Mouse (Mus musculus) heart, adult 2 months (tissue): Measurements from ENCODE around the gene Ksr2. TPM values are rescaled to one million over a fixed set of nuclear protein-coding genes. Genes with fewer than 3 reads are reported as not detected.

Experiments
- DNase-seq, 2 experiments: peaks; one replicate each; pipeline ENCODE4 v3.0.0; 2021
- H3K27ac ChIP-seq: fragments of 200-600 bp; 2 replicates; pipeline ENCODE4 v1.8.1; 2022
- H3K27me3 ChIP-seq: fragments of 200-500 bp; 2 replicates; pipeline ENCODE4 v1.6.1; 2012; ENCODE audit warnings: mild to moderate bottlenecking, low read length, inconsistent platforms, mixed read lengths; ENCODE audit not compliant: control insufficient read depth, insufficient read depth
- H3K36me3 ChIP-seq: fragments of 200-500 bp; 2 replicates; pipeline ENCODE4 v1.6.1; 2012; ENCODE audit warnings: low read length, inconsistent platforms; ENCODE audit not compliant: control insufficient read depth, insufficient read depth
- H3K4me1 ChIP-seq: fragments of 200-500 bp; 2 replicates; pipeline ENCODE4 v1.6.1; 2011; ENCODE audit warnings: low read length; ENCODE audit not compliant: control insufficient read depth, insufficient read depth
- H3K4me3 ChIP-seq: fragments of 200-600 bp; 2 replicates; pipeline ENCODE4 v1.8.1; 2022
- H3K79me2 ChIP-seq: fragments of 200-500 bp; replicated peaks from 2 replicates; pipeline ENCODE4 v1.6.1; 2012; ENCODE audit warnings: mild to moderate bottlenecking, inconsistent platforms, low read length, moderate library complexity, mixed read lengths; ENCODE audit not compliant: control insufficient read depth, insufficient read depth
- H3K9ac ChIP-seq: fragments of 200-500 bp; 2 replicates; pipeline ENCODE4 v1.6.1; 2012; ENCODE audit warnings: low read depth, mild to moderate bottlenecking, control low read depth, inconsistent platforms, low read length, mixed read lengths
- CTCF ChIP-seq: fragments of 200-600 bp; IDR thresholded peaks from 2 replicates; pipeline ENCODE4 v1.8.1; 2022; ENCODE audit warnings: antibody characterized with exemption, mild to moderate bottlenecking, moderate library complexity
- EP300 ChIP-seq: fragments of 200-500 bp; IDR thresholded peaks from 2 replicates; pipeline ENCODE4 v1.6.1; 2011; ENCODE audit warnings: low read depth, low read length, control low read depth; ENCODE audit not compliant: insufficient read depth
- POLR2A ChIP-seq: fragments of 200-500 bp; IDR thresholded peaks from 2 replicates; pipeline ENCODE4 v1.6.1; 2011; ENCODE audit warnings: mild to moderate bottlenecking, low read depth, low read length, control low read depth; ENCODE audit not compliant: insufficient read depth
- WGBS: fragments of 180-500 bp; shearing (Covaris S2); methylation state at CpG from one replicate; pipeline ENCODE4 v1.1.7; 2018; 5-methylcytosine and 5-hydroxymethylcytosine counted together
- intact Hi-C: fragments of 180-260 bp; cut with DNase I; formaldehyde crosslinking; loops from one replicate; pipeline ENCODE4 v1.15.1; 2025
- polyA plus RNA-seq: library from polyadenylated mRNA; depleted of rRNA; stranded (reverse); fragments of >200 nt; gene quantifications from 2 replicates; pipeline ENCODE4 v1.2.3, GENCODE M21; 2012
- total RNA-seq, 2 experiments: library from RNA; stranded (reverse); gene quantifications; 2 replicates each; pipeline ENCODE4 v1.2.3; 2021

Ksr2 gene
- total and polyA plus RNA-seq, 3 experiments: 0.02 to 0.05 TPM; not detected in 1

DNA sequence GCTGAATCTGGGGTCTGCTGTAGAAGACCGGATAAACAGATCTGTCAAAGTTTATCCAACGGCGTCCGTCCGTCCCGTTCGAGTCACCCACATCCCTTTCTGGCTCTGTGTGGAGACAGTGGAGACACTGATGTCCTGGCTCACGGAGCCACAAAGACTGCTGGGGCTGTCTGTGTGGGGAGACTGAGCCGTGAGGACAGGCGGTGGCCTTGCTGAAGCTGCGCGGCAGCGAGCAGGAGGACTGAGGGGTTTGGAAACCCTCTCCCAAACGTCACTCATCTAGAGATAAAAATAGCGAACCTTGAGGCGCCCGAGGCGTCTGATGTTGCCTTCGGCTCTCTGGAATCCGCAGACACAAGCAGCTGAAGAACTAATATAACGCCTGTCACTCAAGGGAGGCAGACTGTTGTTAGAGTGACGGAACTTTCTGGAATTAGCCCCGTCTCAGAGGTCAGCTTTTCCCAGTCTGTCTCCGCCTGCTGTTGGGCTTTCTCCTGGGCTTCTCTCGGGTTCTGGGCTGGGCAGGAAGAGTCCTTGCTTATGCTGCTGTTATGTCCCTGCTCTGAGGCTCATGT, 133.0 kb downstream of the Ksr2 start:
- no peaks in the 10 kb centered on the region for H3K27me3 ChIP-seq
- TF ChIP-seq POLR2A: no peak
- intact Hi-C loops: no loop called here
- H3K4me1 ChIP-seq: no peaks in the 10 kb centered on the region
- H3K9ac ChIP-seq: no peak overlapping the region
- no peak overlapping the region for H3K4me3 ChIP-seq
- no peaks in the 10 kb centered on the region for H3K36me3 ChIP-seq
- no peak for DNase-seq
- no peaks in the 10 kb centered on the region for H3K79me2 ChIP-seq
- H3K27ac ChIP-seq: no peak overlapping the region
- 45% methylated on average over 25 of the region's 25 CpGs for WGBS

DNA sequence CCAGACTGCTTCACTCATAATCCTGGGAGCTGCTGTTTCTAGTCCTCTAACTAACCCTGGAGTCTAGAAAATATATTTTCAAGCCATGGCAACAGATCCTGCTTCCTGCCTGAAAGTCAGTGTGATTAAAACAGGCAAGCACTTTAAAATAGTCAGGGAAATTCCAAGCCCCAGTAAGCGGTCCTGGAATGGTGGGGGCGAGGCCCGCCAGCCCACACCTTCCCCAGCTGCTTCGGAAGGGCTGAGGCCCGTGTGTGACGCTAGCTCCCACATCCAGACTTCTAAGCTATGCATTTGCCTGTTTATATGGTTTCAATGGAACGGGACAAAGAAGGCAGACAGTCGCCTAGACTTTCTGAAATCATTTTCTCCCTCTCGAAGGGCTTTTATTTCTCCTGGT, 137.2 kb downstream of the Ksr2 start:
- DNase-seq: no peak
- Histone ChIP-seq H3K9ac (no peak overlapping the region), H3K27me3 (no peaks in the 10 kb centered on the region), H3K4me3 (no peak overlapping the region), H3K79me2 (no peaks in the 10 kb centered on the region), H3K36me3 (no peaks in the 10 kb centered on the region), H3K4me1 (no peaks in the 10 kb centered on the region), H3K27ac (no peak overlapping the region)
- TF ChIP-seq POLR2A: no peak
- TF ChIP-seq EP300: no peak
- TF ChIP-seq CTCF: no peak
- intact Hi-C loops: no loop called here
- 45% methylated on average over 9 of the region's 9 CpGs for WGBS

DNA sequence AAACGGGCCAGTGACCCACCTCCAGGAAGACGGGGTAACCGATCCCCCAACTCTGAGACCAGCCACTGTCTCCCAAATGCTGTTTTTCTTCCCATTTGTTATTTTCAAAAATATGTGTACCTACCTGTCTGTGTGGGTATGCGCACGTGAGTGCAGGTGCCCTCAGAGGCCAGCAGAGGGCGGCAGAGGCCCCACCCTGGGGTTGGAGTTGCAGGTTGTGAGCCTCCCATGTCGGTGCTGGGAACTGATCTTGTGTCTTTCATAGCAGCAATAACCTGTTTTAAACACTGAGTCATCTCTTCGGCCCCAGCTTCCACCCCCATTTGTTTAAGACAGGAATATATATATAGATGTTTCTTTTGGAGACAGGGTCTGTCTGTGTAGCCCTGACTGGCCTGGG, 138.3 kb downstream of the Ksr2 start:
- DNase-seq: no peak
- WGBS: 90% methylated on average over 8 of the region's 8 CpGs
- intact Hi-C loops: no loop called here
- H3K27me3 ChIP-seq: no peaks in the 10 kb centered on the region
- TF ChIP-seq POLR2A (no peak), CTCF (no peak), EP300 (no peak)
- no peak overlapping the region for H3K4me3 ChIP-seq
- H3K79me2 ChIP-seq: no peaks in the 10 kb centered on the region
- H3K4me1 ChIP-seq: no peaks in the 10 kb centered on the region
- no peaks in the 10 kb centered on the region for H3K36me3 ChIP-seq
- no peak overlapping the region for H3K9ac ChIP-seq
- no peak overlapping the region for H3K27ac ChIP-seq

DNA sequence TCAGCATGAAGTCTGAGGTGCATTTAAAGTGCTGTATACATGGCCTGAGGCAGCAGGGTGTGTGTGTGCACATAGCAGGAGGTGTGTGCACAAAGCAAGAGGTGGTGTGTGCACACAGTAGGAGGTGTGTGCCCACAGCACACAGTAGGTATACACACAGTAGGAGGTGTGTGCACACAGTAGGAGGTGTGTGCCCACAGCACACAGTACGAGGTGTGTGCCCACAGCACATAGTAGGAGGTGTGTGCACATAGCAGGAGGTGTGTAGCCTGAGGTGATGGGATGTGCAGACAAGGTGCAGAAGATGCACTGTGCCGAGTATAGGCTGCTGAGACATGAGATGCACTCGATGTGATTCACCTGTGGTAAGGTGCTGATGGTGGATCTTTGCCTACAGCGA, 140.7 kb downstream of the Ksr2 start:
- DNase-seq: no peak
- H3K4me3 ChIP-seq: no peak overlapping the region
- no peaks in the 10 kb centered on the region for H3K36me3 ChIP-seq
- no peak for TF ChIP-seq CTCF
- TF ChIP-seq EP300: no peak
- TF ChIP-seq POLR2A: no peak
- H3K4me1 ChIP-seq: no peaks in the 10 kb centered on the region
- H3K9ac ChIP-seq: no peak overlapping the region
- intact Hi-C loops: no loop called here
- no peaks in the 10 kb centered on the region for H3K27me3 ChIP-seq
- 77% methylated on average over 4 of the region's 4 CpGs for WGBS
- no peak overlapping the region for H3K27ac ChIP-seq
- H3K79me2 ChIP-seq: no peaks in the 10 kb centered on the region

DNA sequence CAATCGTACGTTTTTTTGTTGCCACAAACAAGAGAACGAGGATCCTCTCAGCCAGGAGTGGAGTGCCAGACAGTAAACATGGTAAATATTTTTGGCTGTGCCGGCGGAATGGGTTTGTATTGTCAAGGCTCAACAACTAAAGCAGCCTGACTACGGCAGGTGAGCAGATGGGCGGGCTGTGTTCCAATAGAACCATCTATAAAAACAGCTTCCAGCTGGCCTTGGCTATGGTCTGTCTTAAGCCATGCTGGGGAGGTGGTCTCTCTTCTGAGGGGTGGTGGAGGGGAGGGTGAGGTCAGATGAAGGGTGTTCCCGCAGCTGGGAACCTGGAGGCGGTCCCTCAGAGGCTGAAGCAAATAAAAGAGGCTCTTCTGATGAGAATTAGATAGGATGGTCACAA, 142.8 kb downstream of the Ksr2 start:
- TF ChIP-seq CTCF: no peak
- no peak for TF ChIP-seq EP300
- no peak for TF ChIP-seq POLR2A
- H3K4me3 ChIP-seq: no peak overlapping the region

DNA sequence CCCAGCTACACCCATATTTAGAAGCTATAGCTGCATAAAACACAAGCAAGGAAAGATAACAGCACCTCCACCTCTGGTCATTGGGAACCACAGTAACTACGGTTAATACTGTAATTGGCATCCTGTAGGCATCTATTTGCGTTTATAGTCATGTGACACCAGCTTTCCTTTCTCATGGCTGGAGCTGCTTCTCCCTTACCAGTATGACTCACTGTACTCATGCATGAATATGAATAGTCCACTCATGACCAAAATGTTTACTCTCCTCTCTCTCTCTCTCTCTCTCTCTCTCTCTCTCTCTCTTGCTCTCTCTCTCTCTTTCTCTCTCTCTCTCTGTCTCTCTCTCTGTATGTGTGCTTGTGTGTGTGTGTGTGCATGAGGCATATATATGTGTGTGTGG, 147.3 kb downstream of the Ksr2 start:
- Histone ChIP-seq H3K4me1 (no peaks in the 10 kb centered on the region), H3K27ac (no peak overlapping the region), H3K27me3 (peaks cover 2% of the 10 kb centered on the region; the same call in 1 of the 2 replicates), H3K9ac (no peak overlapping the region), H3K4me3 (no peak overlapping the region), H3K79me2 (no peaks in the 10 kb centered on the region), H3K36me3 (no peaks in the 10 kb centered on the region)
- WGBS: 71% methylated on average over 2 of the region's 2 CpGs
- intact Hi-C loops: no loop called here
- no peak for DNase-seq
- no peak for TF ChIP-seq EP300

More for the DNA sequence above, 142.8 kb downstream of the Ksr2 start:
- no peak for DNase-seq
- H3K27me3 ChIP-seq: no peaks in the 10 kb centered on the region
- H3K9ac ChIP-seq: no peak overlapping the region
- H3K27ac ChIP-seq: no peak overlapping the region
- H3K36me3 ChIP-seq: no peaks in the 10 kb centered on the region
- 78% methylated on average over 9 of the region's 9 CpGs for WGBS
- no peaks in the 10 kb centered on the region for H3K4me1 ChIP-seq
- intact Hi-C loops: no loop called here
- H3K79me2 ChIP-seq: no peaks in the 10 kb centered on the region
